Mouse (Mus musculus) bone marrow macrophage, adult 2 months (primary cell): Measurements from ENCODE around the gene Pilrb2.

Experiments
- CTCF ChIP-seq: IDR thresholded peaks from 2 replicates; pipeline ENCODE4 v1.5.1; 2012; ENCODE audit warnings: low read depth, mild to moderate bottlenecking, low read length, moderate library complexity
- POLR2A ChIP-seq: IDR thresholded peaks from 2 replicates; pipeline ENCODE4 v1.6.1; 2012; ENCODE audit warnings: mild to moderate bottlenecking, low read depth, low read length, borderline replicate concordance

GRCm38 (mm10) chr5:137822126-137822525 lies 49.5 kb downstream of the Pilrb2 start:
- TF ChIP-seq POLR2A (no peak), CTCF (no peak)
